Mouse (Mus musculus) cerebellum, adult 2 months (tissue): ENCODE measurements around the gene Tbc1d4.

Experiments used
- CTCF ChIP-seq: fragments of 200-500 bp; IDR thresholded peaks from 2 replicates; pipeline ENCODE4 v1.5.1; 2011; ENCODE audit warnings: low read depth, mild to moderate bottlenecking, control low read depth, low read length, moderate library complexity, borderline replicate concordance; ENCODE audit not compliant: insufficient read depth
- POLR2A ChIP-seq: fragments of 200-500 bp; IDR thresholded peaks from 2 replicates; pipeline ENCODE4 v1.6.1; 2011; ENCODE audit warnings: low read length, control low read depth, borderline replicate concordance; ENCODE audit not compliant: insufficient read depth

GRCm38 (mm10) chr14:101514557-101514971, 94.4 kb downstream of the Tbc1d4 start:
- TF ChIP-seq POLR2A (no peak), CTCF (no peak)
